Mouse (Mus musculus) CD4-positive helper T cell, adult 2 months (primary cell): Measurements from ENCODE around the gene Mrpl54.
"Not testable (repeated sequence)": the region's sequence is repeated elsewhere in the genome, so short reads cannot be mapped to it uniquely, and the experiment has no call there.

Experiments
- DNase-seq: peaks from one replicate; pipeline ENCODE4 v3.0.0-alpha.2; 2012; ENCODE audit warnings: low read depth, missing footprints, low spot score

The Mrpl54 gene

DNA sequence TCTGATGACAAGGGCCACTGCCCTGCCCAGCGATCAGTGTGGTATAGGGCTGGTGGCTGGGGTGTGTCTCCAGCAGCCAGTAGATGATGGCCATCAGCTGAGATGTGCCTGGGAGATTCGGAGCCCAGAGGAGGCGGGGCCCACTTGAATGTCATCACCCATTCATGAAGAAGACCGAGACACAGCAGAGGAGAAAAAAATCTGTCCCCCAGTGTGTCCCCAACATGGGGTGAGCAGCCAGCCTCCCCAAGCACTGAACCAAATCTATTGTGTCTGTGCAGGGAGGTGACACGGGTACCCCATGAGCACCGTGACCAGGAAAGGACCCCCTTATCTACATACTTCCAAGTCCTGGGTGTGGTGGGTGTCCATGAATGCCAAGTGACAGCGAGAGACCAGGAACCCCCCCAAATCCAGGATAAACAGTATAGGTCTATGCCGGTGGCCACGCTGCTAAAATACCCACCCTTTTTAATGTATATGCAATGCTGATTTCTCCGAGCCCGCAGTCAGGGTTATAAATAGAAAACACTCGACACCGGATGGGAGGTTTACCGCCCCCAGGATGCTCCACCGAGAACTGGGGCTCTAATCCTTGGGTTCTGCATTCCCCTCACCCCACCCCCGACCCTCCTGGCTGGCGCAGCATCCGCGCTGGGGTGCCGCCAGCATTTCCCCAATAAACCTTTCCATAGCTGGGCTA lies 36.8 kb downstream of the Mrpl54 start:
- DNase-seq, result peak; percentile 58

DNA sequence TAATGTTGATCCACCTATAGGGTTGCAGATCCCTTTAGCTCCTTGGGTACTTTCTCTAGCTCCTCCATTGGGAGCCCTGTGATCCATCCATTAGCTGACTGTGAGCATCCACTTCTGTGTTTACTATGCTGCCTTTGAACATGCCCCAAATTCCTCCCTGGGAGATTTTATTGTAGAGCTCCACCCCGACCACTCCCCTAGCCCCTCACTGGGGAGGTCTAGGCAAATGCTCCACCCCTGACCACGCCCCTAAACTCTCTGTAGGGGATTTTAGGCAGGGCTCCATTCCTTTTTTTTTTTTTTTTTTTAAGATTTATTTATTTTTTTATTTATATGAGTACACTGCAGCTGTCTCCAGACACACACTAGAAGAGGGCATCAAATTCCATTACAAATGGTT lies 43.0 kb downstream of the Mrpl54 start:
- not testable (repeated sequence) for DNase-seq

DNA sequence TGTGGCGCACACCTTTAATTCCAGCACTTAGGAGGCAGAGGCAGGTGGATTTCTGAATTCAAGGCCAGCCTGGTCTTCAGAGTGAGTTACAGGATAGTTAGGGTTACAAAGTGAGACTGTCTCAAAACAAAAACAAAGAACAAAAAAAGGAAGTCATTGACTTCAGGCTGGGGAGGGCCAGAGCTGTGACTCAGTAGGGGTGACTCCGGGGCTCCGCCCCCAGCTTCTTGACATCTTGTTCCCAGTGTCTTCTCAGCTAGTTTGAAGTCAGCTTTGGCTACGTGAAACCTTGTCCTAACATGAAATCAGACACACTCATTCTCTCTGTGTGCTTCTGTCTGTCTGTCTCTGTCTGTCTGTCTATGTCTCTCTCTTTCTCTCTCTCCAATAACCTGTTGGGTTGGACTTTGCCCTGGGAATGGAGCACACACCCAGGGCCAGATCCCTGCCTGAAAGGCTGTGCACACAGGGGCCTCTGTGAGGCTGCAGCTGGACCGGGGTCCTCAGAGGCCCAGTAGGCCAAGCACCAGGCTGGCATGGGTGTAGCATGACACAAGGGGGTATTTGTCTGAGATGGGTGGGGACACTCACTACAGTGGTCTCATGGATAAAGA lies 45.2 kb downstream of the Mrpl54 start:
- DNase-seq, result no peak

DNA sequence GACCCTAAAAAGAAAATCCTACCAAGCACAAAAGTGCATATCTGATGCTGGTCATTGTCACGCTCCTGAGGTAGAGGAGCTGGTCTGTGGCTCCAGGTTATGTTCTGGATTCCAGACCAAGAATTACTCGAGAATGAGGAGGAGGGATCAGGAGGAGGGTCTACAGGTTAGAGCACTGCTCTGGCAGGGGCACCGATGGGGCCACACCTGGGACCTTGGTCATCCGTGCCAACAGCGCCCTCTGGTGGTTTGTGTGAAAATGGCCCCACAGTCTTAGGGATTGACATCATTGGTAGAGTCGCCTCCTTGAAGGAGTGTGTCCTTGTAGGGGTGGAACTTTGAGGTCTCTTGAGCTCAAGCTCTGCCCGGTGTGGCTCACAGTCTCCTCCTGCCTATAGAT lies 48.8 kb downstream of the Mrpl54 start:
- peak; percentile 73 for DNase-seq

DNA sequence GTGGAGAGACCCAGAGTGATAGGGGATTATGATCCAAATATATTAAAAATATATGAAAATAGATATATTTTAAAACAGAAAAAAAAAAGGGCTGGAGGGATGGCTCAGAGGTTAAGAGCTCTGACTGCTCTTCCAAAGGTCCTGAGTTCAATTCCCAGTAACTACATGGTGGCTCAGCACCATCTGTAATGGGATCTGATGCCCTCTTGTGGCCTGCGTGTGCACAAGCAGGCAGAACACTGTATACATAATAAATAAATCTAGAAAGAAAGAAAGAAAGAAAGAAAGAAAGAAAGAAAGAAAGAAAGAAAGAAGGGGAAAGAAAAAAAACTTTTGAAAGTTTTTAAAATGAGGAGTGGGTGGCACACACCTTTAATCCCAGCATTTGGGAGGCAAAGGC lies 49.5 kb downstream of the Mrpl54 start:
- peak; percentile 59 for DNase-seq

DNA sequence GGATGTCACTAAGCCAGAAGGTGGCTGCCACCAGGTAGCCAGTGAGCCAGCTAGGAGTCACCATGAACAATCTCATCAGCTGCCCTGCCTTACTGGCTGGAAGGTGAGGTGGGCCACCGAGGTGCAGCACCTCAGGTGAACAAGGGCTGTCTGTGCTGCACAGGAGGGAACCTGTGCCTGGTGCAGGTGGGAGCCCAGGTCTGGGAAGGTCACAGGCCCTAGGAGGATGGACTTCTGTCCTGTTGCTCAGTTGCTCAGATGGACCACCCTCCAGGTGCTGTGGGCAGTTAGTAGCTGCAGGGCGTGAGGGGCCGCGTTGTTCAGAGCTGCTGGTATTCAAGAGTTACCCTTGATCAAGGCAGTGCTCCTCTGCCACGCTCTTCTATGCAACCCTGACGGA lies 49.9 kb downstream of the Mrpl54 start:
- no peak for DNase-seq

DNA sequence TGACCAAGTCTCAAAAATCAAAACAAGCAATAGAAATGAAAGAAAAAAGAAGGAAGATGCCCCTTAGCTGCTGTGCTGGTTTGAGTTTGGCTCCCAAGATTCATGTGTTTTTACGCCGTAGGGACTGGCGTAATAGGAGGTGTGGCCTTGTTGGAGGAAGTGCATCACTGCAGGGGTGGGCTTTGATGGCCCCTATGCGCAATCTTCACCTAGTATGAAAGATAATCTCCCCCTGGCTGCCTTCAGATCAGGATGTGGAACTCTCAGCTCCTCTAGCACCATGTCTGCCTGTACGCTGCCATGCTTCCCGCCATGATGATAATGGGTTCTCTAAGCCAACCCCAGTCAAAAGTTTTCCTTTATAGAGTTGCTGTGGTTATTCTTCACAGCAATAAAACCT lies 50.5 kb downstream of the Mrpl54 start:
- no peak for DNase-seq
